18 mouse cellular contexts compared by ENCODE assay signal in genomic region chr5:6347279-6347678, GRCm38 (mm10).
A peak's percentile ranks its signal among the peaks of the same experiment; 100 is the strongest.
DNase-seq lines count a peak whose midpoint lies in the region; TF ChIP-seq lines count a peak whose summit lies in the region.
"Had no signal": no experiment of that assay in that cellular context is flagged by ENCODE, and none has a peak within 500 bp of the region (broad histone marks: within the 10 kb centered on the region; RNA-seq: fewer than 3 reads in every experiment).

No protein-coding gene starts in this region.

- intact Hi-C loops in left cerebral cortex, postnatal 25 days (cut with DNase I) = loop anchor here (5.0 kb wide), 1 partner anchor 1650 kb away; no protein-coding TSS in a partner anchor
- intact Hi-C loops in left cerebral cortex, postnatal 4 days (cut with DNase I) = no loop called here

- no peak overlapping the region for H3K4me3 ChIP-seq in layer of hippocampus, adult 2 months
- H3K4me3 ChIP-seq: embryonic facial prominence, embryonic 13.5 days; forebrain, embryonic 12.5 days; gastrocnemius, adult 2 months; heart, embryonic 12.5 days; hindbrain, embryonic 10.5 days had no signal

- no peak for TF ChIP-seq CTCF in layer of hippocampus, adult 2 months (conservative IDR thresholded peaks at IDR 0.05)

- peak overlapping the region; percentile 46; the same call in 1 of the 2 replicates for H3K27ac ChIP-seq in layer of hippocampus, adult 2 months
- H3K27ac ChIP-seq: embryonic facial prominence, embryonic 13.5 days; forebrain, embryonic 12.5 days; gastrocnemius, adult 2 months; hindbrain, embryonic 10.5 days; hindbrain, embryonic 14.5 days had no signal

- peak; percentile 9 to 39 for DNase-seq in frontal cortex, postnatal 36 days (ENCODE audit: low spot score in 2 of 2)
- no peak for DNase-seq in frontal cortex, postnatal 10 days (ENCODE audit: low spot score in 2 of 2)
- peak; percentile 6 to 72 for DNase-seq in left cerebral cortex, postnatal 25 days (ENCODE audit: low spot score in 2 of 2)
- DNase-seq in left cerebral cortex, postnatal 4 days = no peak
- DNase-seq in layer of hippocampus, adult 2 months (ENCODE audit: low spot score in 2 of 2) = peak; percentile 36 to 54
- DNase-seq in layer of hippocampus, postnatal 36 days = peak; percentile 8 to 35
- DNase-seq in kidney, postnatal 36 days = no peak
- DNase-seq: adrenal gland, postnatal 14 days; cerebellum, adult 18-20 months; cerebellum, adult 9-11 months; cerebellum, postnatal 36 days; gastrocnemius, adult 2 months; gastrocnemius, postnatal 25 days had no signal

Comparison
In these comparisons a context has a peak if more than half of its experiments do, and no peak if none do; other contexts are left out.
1. DNase-seq: peak in frontal cortex, postnatal 36 days (2 of 2), left cerebral cortex, postnatal 25 days (2 of 2), layer of hippocampus, adult 2 months (2 of 2) and layer of hippocampus, postnatal 36 days (2 of 2); none in frontal cortex, postnatal 10 days (0 of 2), left cerebral cortex, postnatal 4 days (single experiment) and kidney, postnatal 36 days (0 of 2).